Mouse (Mus musculus) Patski (cell line): ENCODE results near the gene Fyn. TPM values are rescaled to one million over a fixed set of nuclear protein-coding genes. Genes with fewer than 3 reads are reported as not detected.

ENCODE experiments used
- ATAC-seq: fragments of 100-300 bp; one replicate; pipeline ENCODE4 v1.8.0; 2021
- CTCF ChIA-PET: fragments of 350-600 bp; sonication (Branson Sonifier 250); formaldehyde crosslinking; loops from one replicate; lab custom pipeline; 2022; ENCODE audit warnings: inconsistent platforms; lab: Charles Lee
- POLR2A ChIA-PET: fragments of 350-600 bp; sonication (Branson Sonifier 250); formaldehyde crosslinking; loops from one replicate; lab custom pipeline; 2022; ENCODE audit warnings: antibody characterized with exemption, inconsistent platforms; lab: Charles Lee
- DNase-seq: peaks from one replicate; pipeline ENCODE4 v3.0.0-alpha.2; 2011; ENCODE audit warnings: low read depth, low spot score
- H3K27me3 ChIP-seq: fragments of 371-371 bp; one replicate; pipeline ENCODE4 v1.5.1; 2021
- CTCF ChIP-seq: fragments of 100-300 bp; IDR thresholded peaks from one replicate; pipeline ENCODE4 v1.5.1; 2021
- in situ Hi-C: fragments of 300-500 bp; cut with MboI; formaldehyde crosslinking; loops from 3 replicates; pipeline ENCODE4 v1.11.1; 2018; ENCODE audit warnings: low pct_unique_long_range_greater_than_20kb, mixed read lengths
- polyA plus RNA-seq: library from polyadenylated mRNA; unstranded; gene quantifications from one replicate; pipeline ENCODE4 v1.2.3, GENCODE M21; 2021

Gene Fyn
- polyA plus RNA-seq, 1 experiment from 2014 or later = 64.4 TPM

GRCm38 (mm10) chr10:39542535-39543257 is 174.0 kb downstream of the Fyn start:
- ATAC-seq (no peak), DNase-seq (no peak)
- H3K27me3 ChIP-seq = no peaks in the 10 kb centered on the region
- in situ Hi-C loops = no loop called here
- ChIA-PET CTCF (interaction anchor here (2.3 kb wide), 1 partner anchor 372 kb away, joined by 5 read pairs; no protein-coding TSS in a partner anchor), POLR2A (no interaction called here)
- no peak for TF ChIP-seq CTCF

GRCm38 (mm10) chr10:39543258-39543770 is 174.7 kb downstream of the Fyn start:
- no peaks in the 10 kb centered on the region for H3K27me3 ChIP-seq
- ChIA-PET POLR2A (no interaction called here), CTCF (interaction anchor here (2.3 kb wide), 1 partner anchor 373 kb away, joined by 5 read pairs; no protein-coding TSS in a partner anchor)
- no peak for DNase-seq
- no peak for ATAC-seq
- no peak for TF ChIP-seq CTCF
- in situ Hi-C loops = no loop called here

- CTCF ChIA-PET = interaction anchor here (1.8 kb wide), 1 partner anchor 13 kb away, joined by 4 read pairs; no protein-coding TSS in a partner anchor
- in situ Hi-C loops = no loop called here
- ATAC-seq = no peak
Measured at GRCm38 (mm10) chr10:39547369-39548074, 178.9 kb downstream of the Fyn start.

GRCm38 (mm10) chr10:39550791-39551190 is 182.1 kb downstream of the Fyn start:
- in situ Hi-C loops = no loop called here
- TF ChIP-seq CTCF = no peak
- CTCF ChIA-PET = no interaction called here
- POLR2A ChIA-PET = no interaction called here
- no peak for DNase-seq
- ATAC-seq = no peak
- no peaks in the 10 kb centered on the region for H3K27me3 ChIP-seq

More at GRCm38 (mm10) chr10:39547369-39548074, 178.9 kb downstream of the Fyn start:
- no peak for DNase-seq
- POLR2A ChIA-PET = interaction anchor here (0.7 kb wide), 1 partner anchor 422 kb away, joined by 3 read pairs; no protein-coding TSS in a partner anchor
- no peak for TF ChIP-seq CTCF
- H3K27me3 ChIP-seq = no peaks in the 10 kb centered on the region

GRCm38 (mm10) chr10:39551637-39552185 is 183.1 kb downstream of the Fyn start:
- H3K27me3 ChIP-seq = no peaks in the 10 kb centered on the region
- in situ Hi-C loops = no loop called here
- ChIA-PET POLR2A (no interaction called here), CTCF (no interaction called here)
- no peak for ATAC-seq
- no peak for TF ChIP-seq CTCF
- DNase-seq = no peak

- ATAC-seq (no peak), DNase-seq (no peak)
- H3K27me3 ChIP-seq = no peaks in the 10 kb centered on the region
- ChIA-PET POLR2A (no interaction called here), CTCF (no interaction called here)
- TF ChIP-seq CTCF = no peak
- in situ Hi-C loops = no loop called here
Measured at GRCm38 (mm10) chr10:39552351-39552814, 183.7 kb downstream of the Fyn start.

GRCm38 (mm10) chr10:39552903-39553302 is 184.2 kb downstream of the Fyn start:
- TF ChIP-seq CTCF = no peak
- no peaks in the 10 kb centered on the region for H3K27me3 ChIP-seq
- DNase-seq (no peak), ATAC-seq (no peak)
- CTCF ChIA-PET = no interaction called here
- POLR2A ChIA-PET = no interaction called here
- in situ Hi-C loops = no loop called here

GRCm38 (mm10) chr10:39555289-39555715 is 186.6 kb downstream of the Fyn start:
- in situ Hi-C loops = no loop called here
- ChIA-PET CTCF (no interaction called here), POLR2A (no interaction called here)
- no peak for ATAC-seq
- TF ChIP-seq CTCF = no peak
- no peak for DNase-seq
- H3K27me3 ChIP-seq = no peaks in the 10 kb centered on the region

- TF ChIP-seq CTCF = no peak
- ChIA-PET POLR2A (no interaction called here), CTCF (no interaction called here)
- in situ Hi-C loops = no loop called here
- ATAC-seq (no peak), DNase-seq (no peak)
- no peaks in the 10 kb centered on the region for H3K27me3 ChIP-seq
Measured at GRCm38 (mm10) chr10:39555740-39556139, 187.1 kb downstream of the Fyn start.

- no peak for TF ChIP-seq CTCF
- in situ Hi-C loops = no loop called here
- CTCF ChIA-PET = interaction anchor here (1.4 kb wide), 1 partner anchor 35 kb away, joined by 3 read pairs; no protein-coding TSS in a partner anchor
Measured at GRCm38 (mm10) chr10:39557360-39557759, 188.7 kb downstream of the Fyn start.

More at GRCm38 (mm10) chr10:39557360-39557759, 188.7 kb downstream of the Fyn start:
- no peaks in the 10 kb centered on the region for H3K27me3 ChIP-seq
- DNase-seq = no peak
- POLR2A ChIA-PET = interaction anchor here (0.5 kb wide), 1 partner anchor 638 kb away, joined by 3 read pairs; no protein-coding TSS in a partner anchor
- ATAC-seq = no peak
